Mouse (Mus musculus): Measurements from ENCODE around the gene Tusc2. TPM values are rescaled to one million over a fixed set of nuclear protein-coding genes. Genes with fewer than 3 reads are reported as not detected.

Gene Tusc2
- 10 to 100 TPM; 77.2 to 79.0 TPM for total RNA-seq (2021)
- long read RNA-seq, experiment 1, transcript Tusc2-201 (3 exons, 1,665 nt) = major isoform, 103 of 114 reads
- long read RNA-seq, experiment 1, partial matches to known transcripts = 1 of 114 reads
- long read RNA-seq, experiment 1, other reads (novel, unspliced or antisense) = 10 of 114 reads
- long read RNA-seq, experiment 2, transcript Tusc2-201 (3 exons, 1,665 nt) = major isoform, 93 of 97 reads
- long read RNA-seq, experiment 2, partial matches to known transcripts = 1 of 97 reads
- long read RNA-seq, experiment 2, other reads (novel, unspliced or antisense) = 3 of 97 reads

GRCm38 (mm10) chr9:107563029-107563581 lies at the start of gene Tusc2:
Gene Tusc2, plus strand, starts transcription at chr9:107563255.
- intact Hi-C loops (cut with DNase I) = no loop called here
- DNase-seq (ENCODE audit: low spot score in 2 of 2) = peak; percentile 96 to 97

GRCm38 (mm10) chr9:107514303-107514955 lies 48.6 kb upstream of the Tusc2 start:
- intact Hi-C loops (cut with DNase I) = loop anchor here (1.0 to 2.0 kb wide), 2 partner anchors 157 to 220 kb away; no protein-coding TSS in a partner anchor
- peak; percentile 88 to 93 for DNase-seq (ENCODE audit: low spot score in 2 of 2)

- no peak for DNase-seq (ENCODE audit: low spot score in 2 of 2)
- intact Hi-C loops (cut with DNase I) = no loop called here
These were observed 42.7 kb upstream of the Tusc2 start for GRCm38 (mm10) chr9:107520331-107520730.

- no peak for DNase-seq (ENCODE audit: low spot score in 2 of 2)
- intact Hi-C loops (cut with DNase I) = no loop called here
These were observed 41.9 kb upstream of the Tusc2 start for GRCm38 (mm10) chr9:107521190-107521589.

GRCm38 (mm10) chr9:107521711-107522399 lies 41.2 kb upstream of the Tusc2 start:
- DNase-seq (ENCODE audit: low spot score in 2 of 2) = no peak
- intact Hi-C loops (cut with DNase I) = no loop called here

- no peak for DNase-seq (ENCODE audit: low spot score in 2 of 2)
- intact Hi-C loops (cut with DNase I) = no loop called here
These were observed 40.7 kb upstream of the Tusc2 start for GRCm38 (mm10) chr9:107522400-107522711.

- DNase-seq (ENCODE audit: low spot score in 2 of 2) = peak; percentile 73 to 77
- intact Hi-C loops (cut with DNase I) = no loop called here
These were observed 36.6 kb upstream of the Tusc2 start for GRCm38 (mm10) chr9:107526198-107527026.

GRCm38 (mm10) chr9:107533791-107534407 lies 29.2 kb upstream of the Tusc2 start, which contains the start of gene Tmem115:
Gene Tmem115, plus strand, starts transcription at chr9:107533945.
- intact Hi-C loops (cut with DNase I) = loop anchor here (10.0 kb wide), 1 partner anchor 639 kb away; the partner anchor contains the start of gene Manf
- DNase-seq (ENCODE audit: low spot score in 2 of 2) = peak; percentile 95 to 97

- no peak for DNase-seq (ENCODE audit: low spot score in 2 of 2)
- intact Hi-C loops (cut with DNase I) = loop anchor here (10.0 kb wide), 1 partner anchor 640 kb away; the partner anchor contains the start of gene Manf
These were observed 28.4 kb upstream of the Tusc2 start for GRCm38 (mm10) chr9:107534408-107535202.

- no peak for DNase-seq (ENCODE audit: low spot score in 2 of 2)
- intact Hi-C loops (cut with DNase I) = loop anchor here (10.0 kb wide), 1 partner anchor 643 kb away; the partner anchor contains the start of gene Manf
These were observed 24.8 kb upstream of the Tusc2 start for GRCm38 (mm10) chr9:107538231-107538630.

- intact Hi-C loops (cut with DNase I) = loop anchor here (10.0 kb wide), 1 partner anchor 644 kb away; the partner anchor contains the start of gene Manf
- no peak for DNase-seq (ENCODE audit: low spot score in 2 of 2)
These were observed 24.3 kb upstream of the Tusc2 start for GRCm38 (mm10) chr9:107538711-107539110.

GRCm38 (mm10) chr9:107539940-107540339 lies 23.1 kb upstream of the Tusc2 start:
- intact Hi-C loops (cut with DNase I) = loop anchor here (10.0 kb wide), 1 partner anchor 645 kb away; the partner anchor contains the start of gene Manf
- no peak for DNase-seq (ENCODE audit: low spot score in 2 of 2)

- intact Hi-C loops (cut with DNase I) = no loop called here
- DNase-seq (ENCODE audit: low spot score in 2 of 2) = no peak
These were observed 22.6 kb upstream of the Tusc2 start for GRCm38 (mm10) chr9:107540420-107540819.

- intact Hi-C loops (cut with DNase I) = no loop called here
- no peak for DNase-seq (ENCODE audit: low spot score in 2 of 2)
These were observed 22.1 kb upstream of the Tusc2 start for GRCm38 (mm10) chr9:107541005-107541404.

GRCm38 (mm10) chr9:107541474-107542351 lies 21.3 kb upstream of the Tusc2 start, which contains the start of the genes Cyb561d2 and Nprl2:
Gene Cyb561d2, minus strand, starts transcription at chr9:107542193.
Gene Nprl2, plus strand, starts transcription at chr9:107542226.
- peak; percentile 92 to 94 for DNase-seq (ENCODE audit: low spot score in 2 of 2)
- intact Hi-C loops (cut with DNase I) = no loop called here

GRCm38 (mm10) chr9:107542352-107542686 lies 20.7 kb upstream of the Tusc2 start:
- no peak for DNase-seq (ENCODE audit: low spot score in 2 of 2)
- intact Hi-C loops (cut with DNase I) = no loop called here

- intact Hi-C loops (cut with DNase I) = no loop called here
- no peak for DNase-seq (ENCODE audit: low spot score in 2 of 2)
These were observed 20.3 kb upstream of the Tusc2 start for GRCm38 (mm10) chr9:107542721-107543120.
